Mouse (Mus musculus) ES-Bruce4 (cell line): Measurements from ENCODE around the gene Gpm6a. TPM values are rescaled to one million over a fixed set of nuclear protein-coding genes. Genes with fewer than 3 reads are reported as not detected.

Source experiments
- H3K27ac ChIP-seq: 2 replicates; pipeline ENCODE4 v1.5.1; 2012; ENCODE audit warnings: low read length, inconsistent platforms; ENCODE audit not compliant: insufficient read depth
- H3K27me3 ChIP-seq: 2 replicates; pipeline ENCODE4 v1.6.1; 2012; ENCODE audit warnings: mild to moderate bottlenecking, low read length, inconsistent platforms; ENCODE audit not compliant: control insufficient read depth, poor library complexity, insufficient read depth, severe bottlenecking
- H3K36me3 ChIP-seq: 2 replicates; pipeline ENCODE4 v1.6.1; 2012; ENCODE audit warnings: inconsistent platforms, mild to moderate bottlenecking, low read length, moderate library complexity; ENCODE audit not compliant: control insufficient read depth, poor library complexity, insufficient read depth, severe bottlenecking
- H3K4me1 ChIP-seq: one replicate; pipeline ENCODE4 v1.8.1; 2011; ENCODE audit warnings: low read length; ENCODE audit not compliant: control insufficient read depth, insufficient read depth
- H3K4me3 ChIP-seq: 2 replicates; pipeline ENCODE4 v1.5.1; 2011; ENCODE audit warnings: low read depth, mild to moderate bottlenecking, low read length
- H3K9ac ChIP-seq: 2 replicates; pipeline ENCODE4 v1.6.1; 2012; ENCODE audit warnings: low read depth, mild to moderate bottlenecking, inconsistent platforms; ENCODE audit not compliant: poor library complexity, severe bottlenecking
- H3K9me3 ChIP-seq: replicated peaks from 2 replicates; pipeline ENCODE4 v1.6.1; 2012; ENCODE audit warnings: mild to moderate bottlenecking, low read length, inconsistent platforms; ENCODE audit not compliant: control insufficient read depth, poor library complexity, insufficient read depth, severe bottlenecking
- CTCF ChIP-seq: IDR thresholded peaks from one replicate; pipeline ENCODE4 v1.8.1; 2011; ENCODE audit warnings: low read depth, low read length
- EP300 ChIP-seq: IDR thresholded peaks from 2 replicates; pipeline ENCODE4 v1.6.1; 2011; ENCODE audit warnings: low read depth, low read length; ENCODE audit not compliant: insufficient read depth
- POLR2A ChIP-seq: IDR thresholded peaks from one replicate; pipeline ENCODE4 v1.8.1; 2011; ENCODE audit warnings: low read length; ENCODE audit not compliant: insufficient read depth
- polyA plus RNA-seq: library from polyadenylated mRNA; stranded (reverse); fragments of >200 nt; gene quantifications from 2 replicates; pipeline ENCODE4 v1.2.4, GENCODE M21; 2011; ENCODE audit warnings: low read depth; ENCODE audit not compliant: missing spikeins, insufficient read depth, insufficient read length

The Gpm6a gene
- polyA plus RNA-seq, 1 experiment = 0.61 TPM

DNA sequence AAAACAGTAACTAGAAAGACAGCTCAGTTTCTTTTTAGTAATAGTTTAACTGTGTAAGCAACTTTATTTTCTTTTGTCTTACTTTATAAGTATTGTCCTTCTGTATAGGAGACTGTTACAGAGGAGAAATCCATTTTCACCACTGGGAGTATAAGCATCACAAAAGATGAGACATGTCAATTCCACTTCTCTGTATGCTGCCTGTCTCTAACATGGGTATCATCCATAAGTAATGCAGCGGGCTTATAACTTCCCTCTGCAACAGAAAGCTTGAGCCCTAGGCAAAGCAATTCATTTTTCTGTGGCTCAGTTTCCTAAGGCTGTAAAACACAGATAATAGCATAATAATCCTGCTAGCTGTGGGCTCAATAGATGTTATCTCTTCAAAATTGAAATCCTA is 62.4 kb downstream of the Gpm6a start:
- H3K27ac ChIP-seq = no peak overlapping the region
- H3K4me3 ChIP-seq = no peak overlapping the region
- H3K4me1 ChIP-seq = no peaks in the 10 kb centered on the region
- H3K9ac ChIP-seq = no peak overlapping the region
- TF ChIP-seq EP300 = no peak
- TF ChIP-seq POLR2A = no peak
- TF ChIP-seq CTCF = no peak
- H3K36me3 ChIP-seq = no peaks in the 10 kb centered on the region
- H3K9me3 ChIP-seq = no peaks in the 10 kb centered on the region
- no peaks in the 10 kb centered on the region for H3K27me3 ChIP-seq

DNA sequence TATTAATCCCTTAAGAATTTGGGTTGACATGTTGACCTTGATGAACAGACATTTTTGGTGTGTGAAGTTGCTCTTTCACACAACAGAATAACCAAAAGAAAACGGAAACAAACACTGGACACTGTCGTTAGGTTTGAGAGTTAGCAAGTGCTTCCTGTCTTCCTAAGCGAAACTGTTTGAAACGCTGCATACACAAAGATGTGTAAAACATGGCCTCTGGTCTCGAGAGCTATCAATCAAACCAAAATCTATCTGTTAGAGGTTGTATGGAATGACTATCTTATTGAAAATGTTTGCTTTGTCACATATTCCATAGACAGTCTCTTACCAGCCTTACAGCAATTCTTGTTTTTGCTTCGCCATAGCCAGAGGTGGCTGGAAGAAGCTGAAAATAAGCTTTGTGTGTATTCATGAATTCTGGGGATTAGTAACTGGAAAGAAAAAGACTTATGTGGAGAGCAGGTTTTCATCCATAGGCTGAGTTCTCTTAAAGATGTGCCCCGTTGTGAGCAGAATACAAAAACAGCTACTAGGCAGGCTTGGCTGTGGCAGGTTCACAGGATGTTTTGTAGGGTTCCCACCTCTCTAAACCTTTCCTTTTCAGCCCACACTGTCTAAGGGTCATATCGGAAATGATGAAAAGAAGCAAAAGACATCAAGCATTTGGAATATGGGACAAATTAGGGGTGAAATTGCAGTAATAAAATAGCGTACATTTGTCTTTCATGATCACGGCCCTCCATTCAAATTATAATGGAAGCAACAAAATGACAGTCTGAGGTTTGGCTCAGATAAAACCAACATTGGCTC is 71.4 kb downstream of the Gpm6a start:
- no peak overlapping the region for H3K27ac ChIP-seq

DNA sequence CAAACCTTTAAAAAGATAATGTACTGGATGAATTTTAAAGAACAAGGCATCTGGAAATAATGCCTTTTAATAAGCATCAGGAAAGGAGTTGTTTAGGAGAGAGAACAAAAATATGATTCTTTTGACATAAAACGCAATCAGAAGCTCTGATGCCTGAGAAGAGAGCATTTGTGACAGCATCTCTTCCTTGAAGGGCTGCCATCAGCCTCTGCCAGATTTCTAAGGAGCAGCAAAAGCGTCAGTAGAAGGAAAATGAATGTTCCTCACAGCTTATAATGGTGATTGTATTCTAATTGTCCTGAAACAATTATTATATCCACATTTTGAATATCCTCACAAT is 72.0 kb downstream of the Gpm6a start:
- H3K27ac ChIP-seq = no peak overlapping the region

More for the DNA sequence above, 71.4 kb downstream of the Gpm6a start:
- Histone ChIP-seq H3K36me3 (no peaks in the 10 kb centered on the region), H3K9me3 (no peaks in the 10 kb centered on the region), H3K4me3 (no peak overlapping the region), H3K9ac (no peak overlapping the region), H3K27me3 (no peaks in the 10 kb centered on the region), H3K4me1 (no peaks in the 10 kb centered on the region)
- no peak for TF ChIP-seq CTCF
- TF ChIP-seq POLR2A = no peak
- no peak for TF ChIP-seq EP300

DNA sequence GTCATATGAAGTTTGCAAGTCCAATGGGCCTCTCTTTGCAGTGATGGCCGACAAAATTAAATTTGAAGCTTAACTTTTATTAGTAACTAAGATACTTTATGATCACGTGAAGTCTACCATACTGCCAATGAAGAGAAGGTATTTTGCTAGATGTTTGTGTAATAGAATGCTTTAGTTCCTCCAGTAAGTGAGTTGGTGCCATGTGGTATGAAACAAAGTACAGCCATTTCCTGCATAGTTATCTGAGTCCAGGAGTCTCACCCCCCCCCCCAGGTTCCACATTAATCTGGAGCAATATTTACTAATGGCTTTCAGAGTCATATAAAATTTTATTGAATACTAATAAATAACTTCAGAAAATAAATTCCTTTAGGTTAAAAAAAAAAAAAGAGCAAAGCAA is 73.7 kb downstream of the Gpm6a start:
- H3K27ac ChIP-seq = no peak overlapping the region
- no peaks in the 10 kb centered on the region for H3K36me3 ChIP-seq
- H3K4me3 ChIP-seq = no peak overlapping the region
- TF ChIP-seq EP300 (no peak), POLR2A (no peak), CTCF (no peak)
- H3K4me1 ChIP-seq = no peaks in the 10 kb centered on the region
- no peak overlapping the region for H3K9ac ChIP-seq
- H3K9me3 ChIP-seq = no peaks in the 10 kb centered on the region
- H3K27me3 ChIP-seq = no peaks in the 10 kb centered on the region

More for the DNA sequence above, 72.0 kb downstream of the Gpm6a start:
- no peak overlapping the region for H3K9ac ChIP-seq
- no peaks in the 10 kb centered on the region for H3K36me3 ChIP-seq
- no peak overlapping the region for H3K4me3 ChIP-seq
- H3K4me1 ChIP-seq = no peaks in the 10 kb centered on the region
- H3K27me3 ChIP-seq = no peaks in the 10 kb centered on the region
- TF ChIP-seq POLR2A (no peak), CTCF (no peak), EP300 (no peak)
- H3K9me3 ChIP-seq = no peaks in the 10 kb centered on the region

DNA sequence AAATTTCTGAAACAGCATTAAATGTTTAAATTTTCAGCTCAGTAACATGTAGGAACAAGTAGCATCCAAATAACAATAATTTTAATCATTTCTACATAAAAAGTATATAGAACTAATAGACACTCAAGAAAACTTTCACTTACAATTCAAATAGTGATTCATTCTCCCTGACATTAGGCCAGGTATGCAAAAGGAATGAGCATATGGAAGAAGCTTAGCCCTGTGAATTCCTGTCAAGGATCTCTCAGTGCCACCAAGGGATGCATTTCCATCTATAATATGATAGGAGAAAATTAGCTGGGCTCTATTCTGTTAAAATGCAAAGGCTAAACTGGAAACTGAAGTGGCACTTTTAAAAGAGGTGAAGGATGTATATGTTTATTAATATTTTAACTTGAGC is 76.5 kb downstream of the Gpm6a start:
- no peak overlapping the region for H3K27ac ChIP-seq
- no peak for TF ChIP-seq CTCF
- no peak for TF ChIP-seq EP300
- no peak overlapping the region for H3K9ac ChIP-seq
- no peaks in the 10 kb centered on the region for H3K9me3 ChIP-seq
- no peaks in the 10 kb centered on the region for H3K27me3 ChIP-seq
- no peak overlapping the region for H3K4me3 ChIP-seq
- no peaks in the 10 kb centered on the region for H3K36me3 ChIP-seq
- H3K4me1 ChIP-seq = no peaks in the 10 kb centered on the region

DNA sequence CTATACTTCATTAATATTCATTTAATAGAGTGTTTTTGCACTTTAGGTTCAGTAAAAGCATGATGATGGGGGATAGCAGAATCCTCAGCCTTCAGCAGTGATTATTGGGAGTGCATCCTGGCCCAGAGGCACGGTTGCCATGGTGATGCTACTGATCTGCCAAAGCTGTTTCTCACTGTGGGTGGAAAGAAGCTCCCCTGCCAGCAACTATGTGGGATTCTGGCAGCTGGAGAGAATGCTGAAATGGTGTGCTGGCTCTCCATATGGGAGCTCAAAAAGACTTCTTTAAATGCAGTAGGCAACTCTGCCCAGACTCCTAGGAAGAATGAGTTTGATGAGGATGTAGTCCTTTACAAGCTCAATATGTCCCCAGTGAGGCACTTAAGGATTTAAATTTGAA is 79.7 kb downstream of the Gpm6a start:
- H3K27ac ChIP-seq = no peak overlapping the region
- no peak for TF ChIP-seq EP300
- TF ChIP-seq POLR2A = no peak
- TF ChIP-seq CTCF = no peak

More for the DNA sequence above, 79.7 kb downstream of the Gpm6a start:
- Histone ChIP-seq H3K9ac (no peak overlapping the region), H3K9me3 (no peaks in the 10 kb centered on the region), H3K4me3 (no peak overlapping the region), H3K27me3 (no peaks in the 10 kb centered on the region; the same call in 1 of the 2 replicates), H3K4me1 (no peaks in the 10 kb centered on the region), H3K36me3 (no peaks in the 10 kb centered on the region)
